Mouse (Mus musculus): ENCODE results near the gene Ankrd49. TPM values are rescaled to one million over a fixed set of nuclear protein-coding genes. Genes with fewer than 3 reads are reported as not detected.
A peak's percentile ranks its signal among the peaks of the same experiment; 100 is the strongest.

Ankrd49 gene
- total RNA-seq, 2 experiments from 2014 or later: 12.2 to 16.0 TPM

GRCm38 (mm10) chr9:14750901-14751502, 33.7 kb downstream of the Ankrd49 start:
- peak in 1 of 2 experiments; percentile 37 for DNase-seq

GRCm38 (mm10) chr9:14740151-14740924, 44.3 kb downstream of the Ankrd49 start, which contains the start of gene Piwil4:
Gene Piwil4, minus strand, starts transcription at chr9:14740733.
- no peak for DNase-seq

GRCm38 (mm10) chr9:14739498-14740150, 45.0 kb downstream of the Ankrd49 start:
- peak; percentile 41 for DNase-seq

- peak; percentile 30 to 35 for DNase-seq
These were observed 53.6 kb downstream of the Ankrd49 start for GRCm38 (mm10) chr9:14730941-14731541.

Other genes with a start within 250 kb of the Ankrd49 start
- 10 to 100 TPM; 33.0 to 51.6 TPM for gene Amotl1, start 139.8 kb downstream of the Ankrd49 start, total RNA-seq (2021)
- under 1 TPM in 1 of 2 experiments, not detected in 1; 0.20 TPM for gene Piwil4, start 44.1 kb downstream of the Ankrd49 start, total RNA-seq (2021)
- gene Fut4, start 32.5 kb downstream of the Ankrd49 start, total RNA-seq (2021): 1 to 10 TPM; 1.2 TPM
- not detected for gene 1700012B09Rik, start 13.8 kb downstream of the Ankrd49 start, total RNA-seq (2021)
- 10 to 100 TPM; 18.4 to 21.5 TPM for gene Mre11a, start 202 bp downstream of the Ankrd49 start, total RNA-seq (2021)
- gene Gpr83, start 75.4 kb upstream of the Ankrd49 start, total RNA-seq (2021): not detected
- gene Izumo1r, start 119.1 kb upstream of the Ankrd49 start, total RNA-seq (2021): not detected

All from adrenal gland, postnatal 36 days (tissue).